18 mouse cellular contexts compared by ENCODE assay signal in genomic region chr8:22380934-22381333, GRCm38 (mm10). TPM values are rescaled to one million over a fixed set of nuclear protein-coding genes. Genes with fewer than 3 reads are reported as not detected.
DNase-seq lines count a peak whose midpoint lies in the region; ATAC-seq lines count a peak whose summit lies in the region.
"Had no signal": no experiment of that assay in that cellular context is flagged by ENCODE, and none has a peak within 500 bp of the region (broad histone marks: within the 10 kb centered on the region; RNA-seq: fewer than 3 reads in every experiment).

No protein-coding gene starts in this region.

- intact Hi-C loops in left cerebral cortex, postnatal 25 days (cut with DNase I): no loop called here

- peak; percentile 88 for ATAC-seq in frontal cortex, adult (ENCODE audit: low TSS enrichment)
- ATAC-seq: activated CD4-positive, CD25-positive, alpha-beta regulatory T cell, adult 4 months; forebrain, embryonic 15.5 days had no signal

- DNase-seq in frontal cortex, postnatal 10 days (ENCODE audit: low spot score in 2 of 2): no peak
- peak; percentile 14 to 63 for DNase-seq in left cerebral cortex, postnatal 25 days (ENCODE audit: low spot score in 2 of 2)
- DNase-seq in left cerebral cortex, adult 11 months (ENCODE audit: low spot score): no peak
- DNase-seq in right cerebral cortex, postnatal 25 days: peak; percentile 21
- no peak for DNase-seq in right cerebral cortex, postnatal 10 days (ENCODE audit: low spot score in 2 of 2)
- no peak for DNase-seq in kidney, postnatal 36 days
- DNase-seq: adrenal gland, adult 8-10 months; adrenal gland, postnatal 25 days; cerebellum, adult 11 months; cerebellum, adult 2 months; cerebellum, adult 9-11 months; cerebellum, postnatal 36 days; embryo, embryonic 11 days; gastrocnemius, adult 2 months; gastrocnemius, postnatal 14 days had no signal

RNA-seq across cellular contexts. Expression of gene Slc25a15, which starts 17.5 kb away (rescaled TPM):
- total RNA-seq in left cerebral cortex, postnatal 25 days (2021): 10 to 100 TPM; 11.0 to 13.5 TPM

RNA-seq across cellular contexts. Expression of gene Mrps31, which starts 30.2 kb away (rescaled TPM):
- total RNA-seq in left cerebral cortex, postnatal 25 days (2021): 10 to 100 TPM; 21.7 to 23.6 TPM

Comparison
In these comparisons a context has a peak if more than half of its experiments do, and no peak if none do; other contexts are left out.
1. DNase-seq: peak in left cerebral cortex, postnatal 25 days (2 of 2) and right cerebral cortex, postnatal 25 days (single experiment); none in frontal cortex, postnatal 10 days (0 of 2), left cerebral cortex, adult 11 months (single experiment), right cerebral cortex, postnatal 10 days (0 of 2) and kidney, postnatal 36 days (0 of 2).